Mouse (Mus musculus) A20 (cell line): ENCODE data around the gene Cdk4.
A peak's percentile ranks its signal among the peaks of the same experiment; 100 is the strongest.

Experiments used
- DNase-seq: peaks from one replicate; pipeline ENCODE4 v3.0.0-alpha.2; 2011; ENCODE audit warnings: low read depth, low spot score

The Cdk4 gene

DNA sequence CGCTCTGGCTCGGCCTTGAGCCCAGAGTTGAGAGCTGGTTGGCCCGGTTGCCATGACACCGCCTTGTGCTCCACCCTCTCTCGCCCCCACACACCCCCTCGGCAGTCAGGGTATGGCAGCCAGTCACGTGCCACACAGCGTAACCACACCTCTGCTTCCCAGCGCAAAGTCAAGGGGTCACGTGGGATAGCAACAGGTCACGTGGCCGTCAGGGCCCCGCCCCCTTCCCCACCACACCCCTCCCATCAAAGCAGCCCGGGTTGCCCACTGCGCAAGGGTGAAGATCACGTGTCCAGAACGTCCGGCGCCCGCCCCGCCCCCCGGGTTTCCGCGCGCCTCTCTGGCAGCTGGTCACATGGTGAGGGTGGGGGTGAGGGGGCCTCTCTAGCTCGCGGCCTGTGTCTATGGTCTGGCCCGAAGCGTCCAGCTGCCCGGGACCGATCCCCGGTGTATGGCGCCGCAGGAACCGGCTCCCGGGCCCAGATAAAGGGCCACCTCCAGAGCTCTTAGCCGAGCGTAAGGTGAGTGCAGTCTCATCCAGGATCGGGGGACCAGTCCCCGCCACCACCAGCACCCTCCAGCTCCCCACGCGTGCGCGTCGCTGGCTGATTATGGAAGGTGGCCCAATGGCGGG, at the start of gene Cdk4:
TSS of gene Cdk4 (plus strand) at position 296 of the 634 bp plus-strand sequence.
- peak; percentile 99 for DNase-seq

DNA sequence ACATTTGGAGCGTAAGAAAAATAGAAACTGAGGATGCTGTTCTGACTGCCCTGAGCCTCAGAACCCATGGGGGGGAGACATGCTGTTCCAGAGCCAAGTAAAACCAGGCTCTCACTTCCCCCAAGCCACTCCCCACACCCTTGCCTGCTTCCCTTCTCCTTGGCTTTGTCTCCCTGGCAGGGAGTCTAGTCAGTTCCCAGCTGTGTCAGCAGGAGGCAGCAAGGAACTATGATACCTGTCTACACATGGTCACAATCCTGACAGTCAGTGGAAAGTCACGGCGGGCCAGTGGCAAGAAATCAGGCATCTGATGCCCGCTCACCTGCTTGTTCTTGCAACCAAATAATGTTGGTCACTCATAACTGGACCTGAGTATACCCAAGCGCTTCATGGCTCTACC, 46.8 kb upstream of the Cdk4 start:
- DNase-seq, result no peak

DNA sequence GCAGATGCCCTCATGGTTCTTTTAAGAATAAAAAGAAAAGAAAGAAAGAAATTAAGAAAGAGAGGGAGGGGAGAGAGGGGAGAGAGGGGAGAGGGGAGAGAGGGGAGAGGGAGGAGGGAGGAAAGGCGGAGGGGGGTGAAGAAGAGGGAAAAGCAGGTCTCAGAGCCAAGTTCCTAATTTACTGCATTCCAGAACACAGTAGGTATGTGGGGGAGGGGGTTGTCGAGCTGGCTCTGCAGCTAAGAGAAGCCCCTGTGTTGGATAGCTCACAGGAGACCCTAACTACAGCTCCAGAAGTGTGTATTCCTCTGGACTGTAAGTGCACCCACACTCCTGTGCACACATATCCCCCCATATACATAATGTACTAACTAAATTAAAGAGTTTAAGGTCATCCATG, 46.3 kb upstream of the Cdk4 start:
- DNase-seq, result no peak

DNA sequence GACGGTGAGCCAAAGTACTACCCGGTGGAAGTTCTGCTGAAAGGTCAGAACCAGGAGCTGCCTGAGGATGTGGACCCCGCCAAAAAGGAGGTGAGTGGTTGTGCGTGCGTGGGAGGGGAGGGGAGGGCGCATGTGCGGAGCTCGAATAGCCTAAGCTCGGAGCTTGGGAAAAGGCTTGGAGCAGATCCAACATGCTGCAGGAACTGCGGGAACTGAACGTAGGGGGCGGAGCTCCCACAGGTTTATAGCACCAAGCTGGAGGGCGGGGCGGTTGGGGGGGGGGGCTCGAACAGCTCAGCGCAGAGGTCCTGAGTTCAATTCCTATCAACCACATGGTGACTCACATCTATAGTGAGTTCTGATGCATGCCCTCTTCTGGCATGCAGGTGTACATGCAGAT, 44.9 kb upstream of the Cdk4 start:
- DNase-seq, result no peak

DNA sequence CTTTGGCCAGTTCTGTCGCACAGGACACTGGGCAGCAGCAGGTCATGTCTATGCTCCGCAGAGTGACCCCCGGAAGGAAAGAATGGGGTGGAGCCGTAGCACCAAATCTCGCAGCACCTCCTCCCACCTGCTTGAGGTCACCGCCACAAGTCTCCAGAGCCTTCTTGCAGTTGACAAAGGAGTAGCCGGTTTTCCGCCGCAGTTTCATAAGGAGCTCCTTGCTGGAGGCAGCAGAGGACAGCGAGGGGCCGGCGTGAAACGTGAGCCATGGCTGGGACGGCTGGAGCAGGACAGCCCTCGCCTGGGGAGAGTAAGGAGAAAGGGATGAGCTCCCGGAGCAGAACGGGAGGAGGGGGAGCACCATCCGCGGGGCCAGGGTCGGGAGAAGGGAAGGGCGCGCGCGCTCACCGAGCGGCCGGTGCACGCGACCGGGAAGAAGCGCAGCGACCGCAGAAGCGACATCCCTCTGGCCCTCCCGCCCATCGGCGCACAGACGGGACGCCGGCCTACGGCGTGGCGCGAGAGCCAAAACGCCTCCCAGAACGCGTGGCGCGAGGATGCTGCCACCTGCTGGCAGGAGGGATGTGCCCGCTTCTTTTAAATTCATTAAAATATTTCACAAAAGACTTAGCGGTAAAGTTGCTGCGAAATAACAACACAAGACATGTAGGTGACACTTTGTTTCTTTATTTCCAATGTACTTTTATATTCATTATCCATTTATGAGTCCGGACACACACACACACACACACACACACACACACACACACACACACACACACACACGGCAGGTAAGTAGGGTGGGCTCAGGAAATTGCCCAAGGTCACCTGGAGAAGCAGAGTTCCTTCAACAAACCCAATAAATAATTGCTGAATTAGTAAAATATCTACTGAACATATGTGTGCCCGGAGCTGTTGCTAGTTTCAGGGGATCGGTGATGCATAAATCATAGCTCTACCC, 32.7 kb upstream of the Cdk4 start, which contains the start of gene Tsfm:
TSS of gene Tsfm (minus strand) at position 505 of the 961 bp plus-strand sequence.
- peak; percentile 92 for DNase-seq

DNA sequence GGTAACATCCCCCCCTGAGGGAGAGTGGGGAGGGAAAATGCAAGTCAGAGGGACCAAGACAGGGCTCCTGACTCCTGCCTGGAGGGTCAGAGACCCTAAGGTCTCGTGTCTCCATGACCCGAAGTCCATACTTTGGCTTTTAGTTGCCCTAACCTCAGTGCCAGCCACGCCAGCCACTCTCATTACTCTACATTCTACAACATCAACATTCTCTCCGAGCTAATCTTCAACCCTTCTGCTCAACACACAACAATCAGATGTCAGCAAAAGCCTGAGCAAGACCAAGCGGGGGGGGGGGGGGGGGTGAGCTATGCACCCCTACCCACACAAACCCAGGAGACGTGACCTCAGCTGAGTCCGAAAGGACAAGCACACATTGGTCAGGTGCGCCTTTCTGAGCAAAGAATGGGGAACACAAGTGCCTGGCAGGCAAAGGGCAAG, 30.0 kb upstream of the Cdk4 start:
- no peak for DNase-seq

DNA sequence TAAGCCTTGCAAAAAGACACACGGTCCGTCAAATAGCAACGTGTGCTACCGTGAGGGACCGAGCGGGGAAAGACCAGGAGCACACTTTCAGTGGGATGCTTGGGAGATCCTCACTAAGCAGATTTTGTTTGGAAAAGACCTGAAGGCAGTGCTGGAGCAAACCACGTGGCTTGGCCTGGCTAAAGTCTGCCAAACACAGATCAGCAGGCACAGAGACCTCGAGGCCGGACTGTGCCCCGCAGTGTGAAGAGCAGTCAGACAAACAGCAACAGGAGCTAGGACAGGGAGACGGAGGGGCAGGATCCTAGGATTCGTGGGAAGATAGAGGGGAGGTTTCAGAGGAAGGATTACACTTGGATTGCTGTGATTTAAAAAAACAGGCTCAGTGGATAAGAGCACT, 27.1 kb upstream of the Cdk4 start:
- DNase-seq, result no peak

DNA sequence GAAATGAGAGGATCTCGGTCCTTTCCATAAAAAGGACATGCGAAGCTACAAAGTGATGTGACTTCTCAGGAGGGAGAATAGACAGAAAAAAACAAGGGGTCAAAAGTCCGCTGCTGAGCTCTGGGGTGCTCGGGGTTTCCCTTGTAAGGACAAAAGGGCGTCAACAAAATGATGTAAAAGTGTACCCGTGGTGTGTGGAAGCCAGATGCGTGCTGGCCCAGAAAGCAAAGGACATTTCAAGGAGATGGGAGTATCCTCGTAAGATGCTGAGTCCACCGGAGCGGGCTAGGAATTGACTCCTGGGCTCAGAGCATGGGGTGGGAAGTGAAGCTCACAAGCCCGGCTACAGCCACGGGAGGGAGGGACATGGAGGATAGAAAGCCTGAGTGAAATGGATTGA, 25.7 kb upstream of the Cdk4 start:
- DNase-seq, result no peak

DNA sequence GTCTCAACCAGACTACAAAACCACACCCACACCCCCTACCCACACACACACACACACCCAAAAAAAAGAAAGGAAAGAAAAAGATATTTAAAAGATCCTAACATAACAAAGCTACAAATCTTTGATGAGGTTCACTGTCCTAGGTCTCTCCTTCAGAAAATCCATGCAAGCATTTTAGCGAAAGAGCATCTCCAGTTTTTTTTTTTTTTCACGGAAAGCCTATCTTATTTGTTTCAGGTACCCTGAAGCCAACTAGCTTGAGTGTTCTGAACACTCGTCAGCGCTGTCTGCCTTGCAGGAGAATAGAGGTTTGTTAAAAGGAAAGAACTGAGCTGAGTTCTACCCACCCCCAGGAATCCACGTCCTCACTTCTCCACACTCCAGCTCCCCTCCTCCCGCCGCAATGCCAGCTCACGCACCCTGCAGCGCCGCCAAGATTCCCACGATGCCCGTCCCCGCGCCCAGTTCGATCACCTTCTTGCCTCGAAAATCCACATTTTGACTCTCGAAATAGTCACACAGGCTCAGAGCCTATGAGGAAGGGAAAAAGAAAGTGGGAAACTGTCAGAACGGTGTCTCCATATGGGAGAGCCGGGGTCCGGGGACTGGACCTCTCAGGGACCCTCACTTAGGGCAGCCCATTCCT, 22.6 kb upstream of the Cdk4 start:
- no peak for DNase-seq

DNA sequence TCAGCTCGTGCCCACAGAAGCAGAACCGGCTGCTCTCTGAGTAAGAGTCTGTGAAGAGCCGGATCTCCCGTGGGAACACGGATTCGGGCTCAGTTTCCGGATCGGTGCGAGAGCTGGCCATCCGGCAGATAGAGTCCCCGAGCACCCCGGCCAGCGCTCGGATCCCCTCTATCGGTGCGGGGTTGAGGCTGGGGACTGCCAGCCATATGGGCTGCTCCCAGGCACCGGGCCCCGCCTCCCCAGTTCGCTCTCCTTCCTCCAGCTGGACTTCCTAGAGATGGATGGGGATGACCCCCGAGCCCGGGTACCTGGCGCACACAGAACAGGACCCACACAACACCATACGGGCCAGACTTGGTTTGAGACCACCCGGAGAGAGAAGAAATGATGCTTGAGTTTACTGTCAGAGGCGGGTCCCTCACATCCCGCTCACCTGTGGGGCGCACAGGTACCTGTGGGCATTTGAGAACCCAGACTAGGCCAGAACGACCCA, 22.0 kb upstream of the Cdk4 start, which contains the start of the genes Mettl1 and Eef1akmt3:
TSS of gene Mettl1 (plus strand) at position 141 of the 493 bp plus-strand sequence.
TSS of gene Eef1akmt3 (minus strand) at position 240 of the 493 bp plus-strand sequence.
- DNase-seq, result no peak

DNA sequence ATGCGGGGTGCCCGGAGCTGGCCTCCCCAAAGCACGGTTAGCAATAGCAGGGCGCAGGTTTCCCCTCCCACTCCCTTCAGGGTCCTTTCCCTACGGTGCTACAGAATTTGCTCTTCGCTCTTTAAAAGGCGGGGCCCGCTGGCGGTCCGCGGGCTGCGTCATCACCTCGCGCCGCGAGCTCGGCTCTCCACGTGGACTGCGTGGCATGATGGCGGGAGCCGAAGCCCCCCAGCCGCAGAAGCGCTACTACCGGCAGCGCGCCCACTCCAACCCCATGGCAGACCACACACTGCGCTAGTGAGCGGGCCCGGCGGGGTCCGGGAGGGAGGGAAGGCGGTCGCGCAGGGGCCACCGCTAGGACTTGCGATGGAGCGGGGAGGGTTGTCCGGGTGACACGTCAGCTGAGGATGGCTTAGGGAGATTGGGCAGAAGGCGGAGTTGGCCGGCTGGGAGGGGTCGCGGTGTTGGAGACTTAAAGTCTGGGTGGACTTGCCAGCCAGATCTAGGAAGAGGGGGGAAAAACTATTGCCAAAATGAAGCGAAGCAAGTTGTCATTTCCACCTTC, 21.5 kb upstream of the Cdk4 start:
- peak; percentile 96 for DNase-seq

DNA sequence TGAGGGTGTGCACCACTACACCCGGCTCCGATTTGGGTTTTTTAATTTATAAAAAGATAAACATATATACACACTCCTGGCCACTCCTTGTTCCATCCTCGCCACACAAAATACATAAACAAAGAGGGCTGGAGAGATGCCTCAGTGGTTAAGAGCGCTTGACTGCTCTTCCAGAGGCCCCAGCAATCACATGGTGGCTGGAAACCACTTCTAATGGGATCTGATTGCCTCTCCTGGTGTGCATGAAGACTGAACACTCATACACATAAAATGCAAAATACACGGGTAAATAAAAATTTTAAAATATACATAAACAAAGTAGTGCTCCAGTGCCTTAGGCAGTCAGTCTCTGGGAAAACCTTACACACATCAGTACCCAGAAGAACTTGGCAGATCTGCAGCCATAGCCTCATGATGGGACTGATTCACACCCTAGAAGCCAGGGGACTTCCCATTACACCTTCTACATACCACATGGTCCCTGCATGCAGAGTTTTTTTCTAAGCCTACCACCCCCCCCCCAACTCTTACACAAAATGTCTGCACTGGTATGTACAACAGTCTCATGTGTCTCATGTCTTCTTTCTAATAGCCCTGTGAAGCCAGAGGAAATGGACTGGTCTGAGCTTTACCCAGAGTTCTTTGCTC, 20.7 kb upstream of the Cdk4 start:
- peak; percentile 41 for DNase-seq

DNA sequence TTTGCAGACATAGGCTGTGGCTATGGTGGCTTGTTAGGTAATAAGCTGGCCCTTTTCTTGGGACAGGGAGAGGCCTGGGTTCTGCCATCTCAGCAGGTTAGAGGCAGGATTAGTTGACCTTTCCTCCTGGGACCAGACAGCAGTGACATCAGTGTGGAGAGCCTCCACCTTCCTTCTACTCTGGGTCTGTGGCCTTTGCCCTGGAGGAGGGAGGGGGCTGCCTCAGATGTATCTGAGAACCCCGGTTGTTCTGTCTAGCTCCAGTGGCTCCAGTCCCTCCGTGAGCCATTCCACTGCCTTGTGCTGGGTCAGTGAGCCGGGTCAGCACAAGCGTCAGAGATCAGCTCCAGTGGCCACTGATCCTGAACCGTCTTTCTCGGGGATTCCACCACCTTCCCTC, 20.1 kb upstream of the Cdk4 start:
- DNase-seq, result no peak

DNA sequence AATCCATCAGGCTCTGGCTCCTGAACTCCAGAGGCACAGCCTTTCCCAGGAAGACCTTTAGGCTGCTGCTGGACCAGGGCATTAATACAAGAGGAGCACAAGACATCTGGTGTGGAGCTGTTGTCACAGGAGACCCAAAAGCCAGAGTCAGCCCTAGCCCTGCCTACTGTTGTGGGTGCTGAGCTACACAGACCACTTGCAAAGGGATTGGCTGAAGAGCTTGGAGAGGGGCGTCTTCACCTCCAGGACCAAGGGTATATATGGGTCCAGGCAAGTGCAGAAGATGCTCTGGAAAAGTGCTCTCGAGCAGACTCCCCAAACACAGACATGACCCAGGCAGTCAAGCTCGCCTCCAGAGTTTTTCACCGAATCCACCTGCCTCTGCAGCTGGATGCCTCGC, 15.4 kb upstream of the Cdk4 start, which contains the start of gene Cyp27b1:
TSS of gene Cyp27b1 (plus strand) at position 297 of the 400 bp plus-strand sequence.
- DNase-seq, result no peak

DNA sequence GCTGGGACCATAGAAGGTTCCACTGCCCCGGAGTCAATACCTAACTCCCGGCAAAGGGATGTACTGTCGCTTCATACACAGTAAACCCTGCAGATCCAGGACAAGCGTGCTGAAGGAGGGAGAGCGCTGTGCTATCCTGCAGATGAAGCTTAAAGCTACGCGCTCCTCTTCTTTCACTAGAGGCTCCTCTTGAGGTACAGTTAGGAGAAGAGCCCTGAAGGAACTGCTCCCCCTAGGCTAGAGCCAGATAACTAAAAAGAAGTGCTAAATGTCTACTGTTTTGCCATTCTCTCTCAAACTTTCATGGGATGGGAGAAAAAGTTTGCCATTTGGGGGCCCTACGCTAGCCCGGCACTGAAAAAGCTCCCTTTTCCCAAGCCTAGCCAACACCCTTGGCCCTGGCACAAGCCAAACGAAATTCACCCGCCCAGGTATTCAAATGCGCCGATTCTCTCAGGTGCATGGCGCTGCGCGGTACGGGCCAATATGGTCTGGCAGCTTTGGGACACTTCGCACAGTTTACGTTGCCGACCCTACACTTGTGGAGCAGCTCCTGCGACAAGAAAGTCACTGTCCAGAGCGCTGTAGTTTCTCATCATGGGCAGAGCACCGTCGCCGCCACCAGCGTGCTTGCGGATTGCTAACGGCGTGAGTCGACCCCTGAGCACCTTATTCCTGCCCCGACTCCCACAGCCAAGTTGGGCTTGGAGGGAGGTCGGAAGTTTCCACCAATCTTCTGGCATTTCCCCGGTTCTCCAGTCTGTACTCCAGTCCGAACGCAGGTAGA, 14.5 kb upstream of the Cdk4 start:
- no peak for DNase-seq

DNA sequence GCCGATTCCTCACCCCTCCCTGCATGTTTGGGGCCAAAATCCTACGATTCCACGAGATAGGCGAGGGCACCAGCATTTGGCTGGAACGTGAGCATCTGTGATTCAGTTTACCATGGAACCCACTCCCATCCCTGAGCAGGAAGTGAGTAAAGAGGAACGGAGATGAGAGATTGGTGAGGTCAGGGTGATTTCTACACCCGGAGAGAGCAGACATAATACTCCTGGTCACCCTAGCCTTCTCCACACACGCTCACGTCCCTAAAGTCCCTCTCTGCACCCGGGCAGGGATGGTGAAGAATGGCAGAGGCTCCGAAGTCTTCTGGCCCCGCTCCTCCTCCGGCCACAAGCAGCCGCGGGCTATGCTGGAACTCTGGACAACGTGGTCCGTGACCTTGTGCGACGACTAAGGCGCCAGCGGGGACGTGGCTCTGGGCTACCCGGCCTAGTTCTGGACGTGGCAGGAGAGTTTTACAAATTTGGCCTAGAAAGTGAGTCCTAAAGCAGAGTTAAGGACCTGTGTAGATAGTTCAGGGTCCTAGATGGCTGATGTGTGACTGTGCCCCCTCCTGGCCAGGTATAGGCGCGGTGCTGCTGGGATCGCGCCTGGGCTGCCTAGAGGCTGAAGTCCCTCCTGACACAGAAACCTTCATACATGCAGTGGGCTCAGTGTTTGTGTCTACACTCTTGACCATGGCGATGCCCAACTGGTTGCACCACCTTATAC, 13.8 kb upstream of the Cdk4 start:
- no peak for DNase-seq

DNA sequence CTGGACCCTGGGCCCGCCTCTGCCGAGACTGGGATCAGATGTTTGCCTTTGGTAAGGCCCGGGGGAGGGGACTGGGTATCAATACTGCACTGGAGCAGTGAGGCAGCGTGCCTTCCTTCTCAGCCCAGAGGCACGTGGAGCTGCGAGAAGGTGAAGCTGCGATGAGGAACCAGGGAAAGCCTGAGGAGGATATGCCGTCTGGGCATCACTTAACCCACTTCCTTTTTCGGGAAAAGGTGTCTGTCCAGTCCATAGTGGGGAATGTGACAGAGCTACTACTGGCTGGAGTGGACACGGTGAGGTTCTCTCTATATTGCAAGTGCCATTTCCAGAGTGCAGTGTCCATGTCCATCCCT, 13.2 kb upstream of the Cdk4 start:
- DNase-seq, result no peak

DNA sequence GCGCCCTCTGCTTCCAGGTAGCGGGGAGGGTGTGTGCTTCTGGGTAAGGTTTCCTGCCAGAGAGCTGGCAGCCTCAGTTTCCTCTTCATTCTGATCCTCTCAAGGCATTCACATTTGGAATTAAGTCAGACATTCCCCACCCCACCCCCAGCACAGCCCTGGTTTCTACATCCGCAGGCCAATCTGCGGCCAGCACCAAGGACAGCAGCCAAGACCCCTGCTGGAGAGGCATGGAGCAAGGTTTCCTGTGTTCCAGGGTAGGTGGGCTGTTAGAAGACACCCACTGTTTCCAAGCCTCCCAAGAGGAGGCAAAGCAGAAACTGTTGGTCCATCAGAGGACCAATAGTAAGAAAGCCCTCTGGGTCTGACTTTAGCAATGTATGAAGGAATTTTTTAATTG, 8.7 kb upstream of the Cdk4 start:
- no peak for DNase-seq

DNA sequence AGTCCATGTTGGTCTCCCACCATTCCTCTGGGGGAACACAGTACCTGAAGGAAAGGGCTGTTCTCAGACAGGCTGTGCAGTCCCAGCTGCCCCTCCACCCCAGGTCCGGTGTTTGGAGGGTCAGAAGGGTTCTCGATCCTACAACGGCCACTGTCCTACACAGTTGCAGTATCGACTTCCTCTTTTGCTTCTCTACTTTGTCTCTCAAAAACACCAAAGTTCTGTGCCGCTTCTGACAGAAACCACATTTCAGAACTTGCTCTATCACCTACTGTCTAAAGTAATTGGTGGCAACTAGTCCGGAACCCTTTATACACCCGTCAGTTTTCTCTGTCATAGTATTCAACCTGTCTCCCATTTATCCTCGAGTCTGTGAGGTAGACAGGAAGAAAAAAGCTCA, 7.9 kb upstream of the Cdk4 start:
- DNase-seq, result peak; percentile 65

DNA sequence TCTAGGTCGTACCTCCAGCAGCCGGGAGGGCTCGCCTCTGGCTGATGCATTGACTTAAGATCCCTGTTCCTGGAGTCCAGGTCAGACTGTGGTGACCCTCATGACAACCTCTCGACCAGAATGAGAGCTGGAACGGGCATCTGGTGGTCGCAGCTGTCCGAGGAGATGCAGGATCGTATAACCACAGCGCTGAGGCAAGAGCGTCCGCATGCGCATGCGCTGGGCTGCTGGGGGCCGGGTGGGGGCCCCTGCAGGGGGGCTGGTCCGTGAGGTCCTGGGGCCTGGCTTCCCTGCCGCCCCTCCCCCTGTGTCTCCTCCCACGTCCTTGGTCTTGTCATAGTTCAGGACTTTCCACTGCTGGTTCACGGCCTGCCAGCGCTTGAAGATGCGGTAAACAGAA, 6.8 kb upstream of the Cdk4 start:
- DNase-seq, result no peak
